ENCODE assay signal across 9 mouse cellular contexts in genomic region chr13:31810375-31810692, GRCm38 (mm10). TPM values are rescaled to one million over a fixed set of nuclear protein-coding genes. Genes with fewer than 3 reads are reported as not detected.
DNase-seq lines count a peak whose midpoint lies in the region; ATAC-seq and TF ChIP-seq lines count a peak whose summit lies in the region.
"Had no signal": no experiment of that assay in that cellular context is flagged by ENCODE, and none has a peak within 500 bp of the region (broad histone marks: within the 10 kb centered on the region; RNA-seq: fewer than 3 reads in every experiment).

No protein-coding gene starts in this region.

- H3K9ac ChIP-seq in heart, embryonic 11.5 days (ENCODE audit: low read depth, low read length) = peak overlapping the region; percentile 89
- H3K9ac ChIP-seq in forebrain, embryonic 16.5 days (replicated peaks; ENCODE audit: low read depth, low read length) = no peak overlapping the region
- no peak overlapping the region for H3K9ac ChIP-seq in liver, embryonic 15.5 days

- peak overlapping the region; percentile 78 for H3K4me2 ChIP-seq in heart, embryonic 11.5 days
- H3K4me2 ChIP-seq in forebrain, embryonic 16.5 days (ENCODE audit: low read length) = no peak overlapping the region
- peak overlapping the region; percentile 50; the same call in 1 of the 2 replicates for H3K4me2 ChIP-seq in liver, embryonic 15.5 days

- H3K4me1 ChIP-seq in heart, embryonic 11.5 days (ENCODE audit: control insufficient read depth, insufficient read depth, low read length) = peaks cover 18% of the 10 kb centered on the region
- H3K4me1 ChIP-seq in E14TG2a.4 (replicated peaks; ENCODE audit: low read depth, low read length) = peaks cover 21% of the 10 kb centered on the region
- H3K4me1 ChIP-seq in forebrain, embryonic 16.5 days (replicated peaks; ENCODE audit: control insufficient read depth, insufficient read depth, low read length) = peaks cover 33% of the 10 kb centered on the region
- peaks cover 34% of the 10 kb centered on the region for H3K4me1 ChIP-seq in liver, embryonic 15.5 days (replicated peaks)

- TF ChIP-seq CTCF in E14TG2a.4 (conservative IDR thresholded peaks at IDR 0.05; ENCODE audit: low read length) = no peak

- H3K36me3 ChIP-seq in heart, embryonic 11.5 days (ENCODE audit: control insufficient read depth, insufficient read depth, low read length) = no peaks in the 10 kb centered on the region
- H3K36me3 ChIP-seq in E14TG2a.4 (ENCODE audit: insufficient read depth, low read length) = no peaks in the 10 kb centered on the region
- no peaks in the 10 kb centered on the region for H3K36me3 ChIP-seq in forebrain, embryonic 16.5 days (ENCODE audit: control insufficient read depth, insufficient read depth)
- H3K36me3 ChIP-seq in liver, embryonic 15.5 days (replicated peaks) = no peaks in the 10 kb centered on the region

- H3K4me3 ChIP-seq in heart, embryonic 11.5 days (ENCODE audit: low read depth, low read length) = peak overlapping the region; percentile 63
- H3K4me3 ChIP-seq in E14TG2a.4 (replicated peaks; ENCODE audit: low read length) = peak overlapping the region; percentile 61; the same call in 1 of the 2 replicates
- peak overlapping the region; percentile 30 for H3K4me3 ChIP-seq in forebrain, embryonic 16.5 days (replicated peaks; ENCODE audit: low read length)
- H3K4me3 ChIP-seq in liver, embryonic 15.5 days (replicated peaks) = no peak overlapping the region

- no peaks in the 10 kb centered on the region for H3K9me3 ChIP-seq in heart, embryonic 11.5 days (replicated peaks; ENCODE audit: control insufficient read depth, low read length)
- H3K9me3 ChIP-seq in E14TG2a.4 (ENCODE audit: low read length) = no peaks in the 10 kb centered on the region
- H3K9me3 ChIP-seq in forebrain, embryonic 16.5 days (ENCODE audit: control insufficient read depth, low read length) = no peaks in the 10 kb centered on the region
- no peaks in the 10 kb centered on the region for H3K9me3 ChIP-seq in liver, embryonic 15.5 days (replicated peaks)

- peak overlapping the region; percentile 76 for H3K27ac ChIP-seq in heart, embryonic 11.5 days (ENCODE audit: low read depth, low read length)
- no peak overlapping the region for H3K27ac ChIP-seq in forebrain, embryonic 16.5 days (ENCODE audit: low read length)
- no peak overlapping the region for H3K27ac ChIP-seq in liver, embryonic 15.5 days (replicated peaks)

- DNase-seq in heart, adult 9 months (ENCODE audit: low spot score in 2 of 2) = no peak
- no peak for DNase-seq in cerebellum, postnatal 10 days
- DNase-seq: embryo, embryonic 11 days had no signal

- H3K27me3 ChIP-seq in heart, embryonic 11.5 days (ENCODE audit: control insufficient read depth, insufficient read depth, low read length) = peaks cover 65% of the 10 kb centered on the region
- peaks cover 91% of the 10 kb centered on the region for H3K27me3 ChIP-seq in E14TG2a.4 (ENCODE audit: insufficient read depth, low read length)
- peaks cover 54% of the 10 kb centered on the region for H3K27me3 ChIP-seq in forebrain, embryonic 16.5 days (replicated peaks; ENCODE audit: control insufficient read depth, insufficient read depth, low read length)
- H3K27me3 ChIP-seq in liver, embryonic 15.5 days = peaks cover 97% of the 10 kb centered on the region

- WGBS in heart, embryonic 11.5 days (ENCODE audit: insufficient replicate concordance) = under 1% methylated on average over 9 of the region's 9 CpGs
- 2% methylated on average over 9 of the region's 9 CpGs for WGBS in forebrain, embryonic 16.5 days
- 5% methylated on average over 9 of the region's 9 CpGs for WGBS in liver, embryonic 15.5 days (ENCODE audit: insufficient replicate concordance)

- no peak for ATAC-seq in heart, embryonic 11.5 days (replicated peaks; ENCODE audit: insufficient number of reproducible peaks, low FRiP score, low TSS enrichment)
- no peak for ATAC-seq in forebrain, embryonic 16.5 days
- ATAC-seq in liver, embryonic 15.5 days (ENCODE audit: insufficient read depth) = no peak
- no peak for ATAC-seq in inflammation-experienced regulatory T-cells, adult 6 months
- no peak for ATAC-seq in erythroid progenitor cell, adult 5-6 weeks (replicated peaks; ENCODE audit: low FRiP score, poor library complexity, severe bottlenecking)

RNA-seq across cellular contexts. Expression of gene Foxc1, which starts 3.9 kb away (rescaled TPM):
- 4.0 and 4.2 TPM in 2 replicates for polyA plus RNA-seq in heart, embryonic 11.5 days (2014; fragmentation: Nextera tagmentation; extraction: Ambion mirVana)
- polyA plus RNA-seq in forebrain, embryonic 16.5 days (2015; fragmentation: Nextera tagmentation; extraction: Ambion mirVana) = 0.57 and 1.1 TPM in 2 replicates
- polyA plus RNA-seq in liver, embryonic 15.5 days (2015; fragmentation: Nextera tagmentation; extraction: Ambion mirVana) = 0.01 TPM in 1 of 2 replicates, not detected in the other
- not detected for polyA plus RNA-seq in inflammation-experienced regulatory T-cells, adult 6 months (2017; shearing (Covaris generic))
- not detected in 2 replicates for total RNA-seq in erythroid progenitor cell, adult 5-6 weeks (2015; ENCODE audit: low replicate concordance)
- total RNA-seq in erythroid progenitor cell, adult 5-6 weeks (2017; ENCODE audit: low replicate concordance) = not detected in 2 replicates
